Mouse (Mus musculus): ENCODE data around the gene Fancc. TPM values are rescaled to one million over a fixed set of nuclear protein-coding genes. Genes with fewer than 3 reads are reported as not detected.
"Not testable (repeated sequence)": the region's sequence is repeated elsewhere in the genome, so short reads cannot be mapped to it uniquely, and the experiment has no call there.

The Fancc gene
- polyA plus RNA-seq, 1 experiment from 2014 or later = 16.8 TPM

GRCm38 (mm10) chr13:63516535-63516934 lies 19.5 kb upstream of the Fancc start:
- DNase-seq (ENCODE audit: low spot score) = no peak

- no peak for DNase-seq (ENCODE audit: low spot score)
These were observed 18.5 kb upstream of the Fancc start for GRCm38 (mm10) chr13:63515542-63515941.

GRCm38 (mm10) chr13:63514931-63515360 lies 17.9 kb upstream of the Fancc start:
- DNase-seq (ENCODE audit: low spot score) = no peak

DNA sequence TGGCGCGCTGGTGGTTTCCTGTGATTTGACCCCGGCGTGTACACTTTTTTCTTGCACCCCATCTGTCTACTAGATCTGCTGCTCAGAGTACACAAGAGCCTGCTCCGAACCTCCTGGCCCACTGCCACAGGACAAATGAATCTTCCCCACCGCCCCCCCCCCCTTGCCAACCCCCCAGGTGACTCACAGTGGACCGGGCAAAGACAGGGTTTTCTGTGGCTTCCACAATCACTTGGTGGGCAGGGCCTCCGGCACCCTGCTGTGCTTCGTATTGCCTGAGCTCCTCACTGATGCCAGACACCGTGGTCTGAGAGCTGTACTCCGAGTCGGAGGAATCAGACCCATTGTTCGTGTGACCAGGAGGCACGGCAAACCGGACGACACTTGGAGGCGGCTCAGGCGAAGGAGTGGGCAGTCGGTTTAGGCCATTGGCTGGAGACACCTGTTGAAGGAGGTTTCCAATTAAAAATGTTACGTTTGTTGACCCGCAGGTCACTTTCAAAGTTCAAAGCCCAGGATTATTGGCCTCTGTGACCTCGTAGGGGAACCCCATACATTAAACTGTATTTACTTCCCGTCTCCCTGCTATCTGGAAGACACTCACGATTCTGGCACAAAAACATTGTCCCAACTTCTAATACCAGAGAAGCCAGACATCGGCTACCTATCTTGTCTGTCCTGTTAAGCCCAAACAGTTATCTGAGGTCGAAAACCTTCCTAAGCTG lies 16.5 kb upstream of the Fancc start:
- DNase-seq (ENCODE audit: low spot score) = no peak

DNA sequence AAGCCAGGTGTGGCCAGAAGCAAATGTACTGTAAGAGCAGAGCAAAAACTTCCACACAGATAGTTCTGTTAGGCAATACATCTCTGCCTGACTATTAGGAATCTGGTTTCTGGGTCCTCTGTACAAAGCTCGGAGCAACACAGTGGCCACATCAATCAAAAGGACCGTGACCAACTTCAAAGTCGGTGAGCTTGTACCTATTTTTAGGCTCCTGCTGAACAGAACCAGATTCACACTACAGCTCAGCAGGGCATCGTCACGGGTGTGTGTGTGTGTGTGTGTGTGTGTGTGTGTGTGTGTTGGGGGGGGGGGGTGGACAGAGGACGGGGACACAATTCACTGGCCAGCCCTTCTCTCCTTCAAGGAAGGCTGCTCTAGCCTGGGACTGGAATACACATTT lies 15.3 kb upstream of the Fancc start:
- DNase-seq (ENCODE audit: low spot score) = no peak

DNA sequence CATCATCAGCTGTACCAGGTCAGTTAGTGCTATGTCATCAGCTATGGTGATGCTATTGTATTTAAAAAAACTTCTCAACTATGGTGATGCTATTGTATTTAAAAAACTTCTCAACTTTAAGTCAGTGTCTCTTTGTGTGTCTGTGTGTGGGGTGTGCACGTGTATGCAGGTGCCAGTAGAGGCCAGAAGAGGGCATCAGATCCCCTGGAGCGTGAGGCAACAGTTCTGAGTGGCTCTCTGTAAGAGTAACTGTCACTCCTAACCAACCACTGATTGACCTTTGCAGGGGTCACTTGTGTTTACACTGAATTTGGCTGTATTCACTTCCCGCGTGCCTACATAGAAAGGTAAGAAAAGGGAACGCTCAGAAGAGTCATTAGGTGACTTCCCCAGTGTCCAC lies 10.7 kb upstream of the Fancc start:
- DNase-seq (ENCODE audit: low spot score) = no peak

DNA sequence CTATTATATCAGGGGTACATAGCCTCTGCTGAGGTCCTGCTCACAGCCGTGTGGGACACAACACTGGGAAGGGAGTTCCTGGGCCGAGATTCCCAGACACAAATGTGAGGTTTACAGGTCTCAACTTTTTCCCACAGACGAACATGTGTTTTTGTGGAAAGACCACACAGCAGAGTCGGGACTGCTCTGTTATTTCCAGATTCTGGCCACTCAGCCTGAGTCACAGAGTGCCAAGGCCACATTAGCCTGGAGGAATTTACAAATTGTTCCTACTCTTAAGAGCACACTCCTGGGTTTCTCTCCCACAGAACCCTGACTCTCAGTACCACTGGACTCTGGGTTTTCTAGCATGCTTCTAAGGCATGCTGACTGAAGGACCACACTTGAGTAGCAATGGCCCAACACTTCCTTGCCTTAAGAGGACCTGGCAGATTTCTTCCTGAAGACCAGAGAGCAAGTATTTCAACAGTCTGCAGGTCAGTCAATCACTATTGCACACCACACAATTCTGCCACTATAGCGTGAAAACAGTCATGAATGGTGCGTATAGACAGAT lies 10.0 kb upstream of the Fancc start:
- DNase-seq (ENCODE audit: low spot score) = no peak

DNA sequence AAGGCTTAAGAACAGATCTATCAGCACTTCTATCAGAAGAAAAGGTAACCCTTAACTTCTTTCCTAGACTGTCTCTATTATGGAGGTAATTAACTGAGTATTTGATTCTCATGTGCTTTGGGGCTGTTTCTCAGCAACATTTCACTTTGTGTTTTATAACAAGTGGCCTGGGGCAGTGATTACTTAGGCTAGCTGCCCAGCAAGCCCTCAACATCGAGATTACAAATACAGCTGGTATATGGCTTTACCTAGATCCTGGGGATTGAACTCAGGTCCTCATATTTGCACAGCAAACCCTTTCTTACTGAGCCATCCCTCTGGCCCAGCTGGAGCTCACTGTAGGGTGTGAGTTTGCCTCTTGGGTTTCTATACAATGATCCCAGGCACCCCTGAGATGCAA lies 9.3 kb upstream of the Fancc start:
- no peak for DNase-seq (ENCODE audit: low spot score)

- peak; percentile 25 for DNase-seq (ENCODE audit: low spot score)
These were observed 5.3 kb upstream of the Fancc start for GRCm38 (mm10) chr13:63502391-63502790.

DNA sequence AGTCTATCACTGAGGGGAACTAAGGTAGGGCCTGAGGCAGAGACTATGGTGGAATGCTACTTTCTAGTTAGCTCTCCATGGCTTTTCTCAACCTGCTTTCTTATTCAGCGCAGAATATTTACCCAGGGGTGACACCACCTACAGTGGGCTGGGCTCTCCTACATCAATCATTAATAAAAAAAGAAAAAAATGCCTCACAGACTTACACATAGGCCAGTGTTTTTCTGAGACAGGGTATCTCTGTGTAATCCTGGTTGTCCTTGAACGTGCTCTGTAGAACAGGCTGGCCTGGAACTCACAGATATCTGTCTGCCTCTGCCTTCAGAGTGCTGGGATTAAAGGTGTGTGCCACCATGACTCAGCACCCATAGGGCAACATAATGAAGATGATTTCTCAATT lies 2.4 kb upstream of the Fancc start:
- no peak for DNase-seq (ENCODE audit: low spot score)

DNA sequence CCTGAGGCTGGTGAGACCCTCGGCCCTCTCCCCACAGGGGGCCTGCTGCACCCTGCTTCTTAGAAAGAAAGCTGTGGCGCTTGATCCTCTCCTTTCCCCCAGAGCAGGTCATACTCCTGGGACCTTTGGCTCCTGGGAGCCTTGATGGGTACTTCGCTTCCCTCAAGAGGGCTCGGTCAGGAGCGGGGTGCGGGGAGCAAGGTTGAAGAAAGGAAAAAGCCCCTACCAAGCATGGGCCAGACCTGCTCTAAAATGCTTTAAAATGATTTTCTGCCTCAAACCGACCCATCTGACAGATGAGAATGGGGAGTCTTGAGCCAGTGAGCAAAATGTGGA lies 9.4 kb downstream of the Fancc start:
- DNase-seq (ENCODE audit: low spot score) = no peak

- DNase-seq (ENCODE audit: low spot score) = no peak
These were observed 10.0 kb downstream of the Fancc start for GRCm38 (mm10) chr13:63486791-63487706.

DNA sequence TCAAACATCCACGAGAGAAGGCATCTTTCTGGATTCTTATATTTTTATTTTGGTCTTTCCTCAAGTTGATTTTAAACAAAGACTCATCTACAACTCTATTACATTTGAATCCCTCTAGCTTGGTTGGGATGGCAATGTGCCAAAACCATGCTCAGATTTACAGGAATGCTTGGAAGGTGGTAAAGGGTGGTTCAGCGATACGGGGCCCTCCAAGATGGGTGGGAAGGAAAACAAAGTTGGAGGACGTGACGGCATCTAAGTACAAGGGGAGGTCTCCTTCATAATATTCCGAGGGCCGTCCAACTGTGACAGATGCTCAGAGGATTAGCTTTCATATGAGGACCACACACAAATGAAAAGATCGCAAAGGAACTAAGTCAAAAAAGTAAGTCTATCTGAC lies 21.7 kb downstream of the Fancc start:
- no peak for DNase-seq (ENCODE audit: low spot score)

- DNase-seq (ENCODE audit: low spot score) = no peak
These were observed 44.2 kb downstream of the Fancc start for GRCm38 (mm10) chr13:63452898-63453297.

GRCm38 (mm10) chr13:63451140-63451539 lies 45.9 kb downstream of the Fancc start:
- DNase-seq (ENCODE audit: low spot score) = no peak

- no peak for DNase-seq (ENCODE audit: low spot score)
These were observed 51.7 kb downstream of the Fancc start for GRCm38 (mm10) chr13:63445419-63445818.

- no peak for DNase-seq (ENCODE audit: low spot score)
These were observed 64.3 kb downstream of the Fancc start for GRCm38 (mm10) chr13:63432759-63433158.

- no peak for DNase-seq (ENCODE audit: low spot score)
These were observed 65.3 kb downstream of the Fancc start for GRCm38 (mm10) chr13:63431857-63432191.

GRCm38 (mm10) chr13:63431030-63431856 lies 65.8 kb downstream of the Fancc start:
- DNase-seq (ENCODE audit: low spot score) = peak; percentile 97

DNA sequence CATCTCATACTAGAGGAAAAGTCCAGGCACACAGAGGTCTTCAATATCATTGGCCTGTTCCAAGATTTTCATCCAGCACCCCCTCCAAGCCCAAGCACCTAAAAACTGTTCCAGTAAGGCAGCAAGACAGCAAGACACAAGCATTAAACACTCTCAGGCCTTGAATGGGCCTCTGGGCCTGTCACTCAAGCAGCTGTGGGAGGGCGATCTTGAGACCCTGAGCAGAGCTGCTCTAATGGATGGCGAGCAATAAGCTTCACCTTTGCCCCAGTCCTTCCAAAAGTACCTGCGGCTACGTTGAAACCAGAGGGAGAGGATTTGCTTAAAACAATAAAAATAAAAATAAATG lies 66.4 kb downstream of the Fancc start:
- DNase-seq (ENCODE audit: low spot score) = no peak

GRCm38 (mm10) chr13:63430206-63430605 lies 66.9 kb downstream of the Fancc start:
- no peak for DNase-seq (ENCODE audit: low spot score)

GRCm38 (mm10) chr13:63428211-63428610 lies 68.9 kb downstream of the Fancc start:
- DNase-seq (ENCODE audit: low spot score) = not testable (repeated sequence)
